Mouse (Mus musculus): ENCODE results near the gene Ccdc51.

The Ccdc51 gene

GRCm38 (mm10) chr9:109057543-109057942, 24.8 kb upstream of the Ccdc51 start:
- no peak for DNase-seq (ENCODE audit: low spot score)

GRCm38 (mm10) chr9:109058006-109058765, 24.1 kb upstream of the Ccdc51 start:
- DNase-seq (ENCODE audit: low spot score): no peak

GRCm38 (mm10) chr9:109059136-109059903, 23.0 kb upstream of the Ccdc51 start, which contains the start of gene Trex1:
TSS of gene Trex1 (minus strand) at chr9:109059734.
- DNase-seq (ENCODE audit: low spot score): peak; percentile 79

- no peak for DNase-seq (ENCODE audit: low spot score)
These were observed 22.0 kb upstream of the Ccdc51 start for GRCm38 (mm10) chr9:109060184-109060897.

GRCm38 (mm10) chr9:109060898-109061295, 21.4 kb upstream of the Ccdc51 start:
- no peak for DNase-seq (ENCODE audit: low spot score)

GRCm38 (mm10) chr9:109068095-109068735, 14.1 kb upstream of the Ccdc51 start:
- no peak for DNase-seq (ENCODE audit: low spot score)

- DNase-seq (ENCODE audit: low spot score): peak; percentile 90
These were observed 8.4 kb upstream of the Ccdc51 start, which contains the start of gene Atrip for GRCm38 (mm10) chr9:109073661-109074573. TSS of gene Atrip (minus strand) at chr9:109074124.

GRCm38 (mm10) chr9:109080516-109080915, 1.8 kb upstream of the Ccdc51 start:
- DNase-seq (ENCODE audit: low spot score): no peak

- no peak for DNase-seq (ENCODE audit: low spot score)
These were observed 557 bp upstream of the Ccdc51 start for GRCm38 (mm10) chr9:109081749-109082123.

GRCm38 (mm10) chr9:109084922-109085321, 2.6 kb downstream of the Ccdc51 start:
- DNase-seq (ENCODE audit: low spot score): no peak

- no peak for DNase-seq (ENCODE audit: low spot score)
These were observed 5.7 kb downstream of the Ccdc51 start for GRCm38 (mm10) chr9:109087987-109088386.

- DNase-seq (ENCODE audit: low spot score): no peak
These were observed 8.2 kb downstream of the Ccdc51 start for GRCm38 (mm10) chr9:109090446-109090845.

GRCm38 (mm10) chr9:109091802-109092201, 9.5 kb downstream of the Ccdc51 start:
- DNase-seq (ENCODE audit: low spot score): no peak

- DNase-seq (ENCODE audit: low spot score): no peak
These were observed 10.5 kb downstream of the Ccdc51 start for GRCm38 (mm10) chr9:109092799-109093198.

GRCm38 (mm10) chr9:109093786-109094552, 11.7 kb downstream of the Ccdc51 start:
- DNase-seq (ENCODE audit: low spot score): no peak

GRCm38 (mm10) chr9:109094553-109095136, 12.4 kb downstream of the Ccdc51 start:
- DNase-seq (ENCODE audit: low spot score): no peak

- peak; percentile 61 for DNase-seq (ENCODE audit: low spot score)
These were observed 13.1 kb downstream of the Ccdc51 start, which contains the start of gene Plxnb1 for GRCm38 (mm10) chr9:109095137-109095982. TSS of gene Plxnb1 (plus strand) at chr9:109095389.

GRCm38 (mm10) chr9:109096251-109096661, 14.0 kb downstream of the Ccdc51 start:
- no peak for DNase-seq (ENCODE audit: low spot score)

GRCm38 (mm10) chr9:109096856-109097255, 14.6 kb downstream of the Ccdc51 start:
- DNase-seq (ENCODE audit: low spot score): no peak
